Mouse (Mus musculus) CD4-positive, CD25-positive, alpha-beta regulatory T cell (primary cell): ENCODE results near the gene Tbc1d13. TPM values are rescaled to one million over a fixed set of nuclear protein-coding genes. Genes with fewer than 3 reads are reported as not detected.

ENCODE experiments used
- polyA plus RNA-seq: library from polyadenylated mRNA; unstranded; fragments of 100-300 nt; shearing (Covaris generic); gene quantifications from one replicate; pipeline ENCODE4 v1.2.1, GENCODE M21; 2017

The Tbc1d13 gene
- 6.8 TPM for polyA plus RNA-seq

DNA sequence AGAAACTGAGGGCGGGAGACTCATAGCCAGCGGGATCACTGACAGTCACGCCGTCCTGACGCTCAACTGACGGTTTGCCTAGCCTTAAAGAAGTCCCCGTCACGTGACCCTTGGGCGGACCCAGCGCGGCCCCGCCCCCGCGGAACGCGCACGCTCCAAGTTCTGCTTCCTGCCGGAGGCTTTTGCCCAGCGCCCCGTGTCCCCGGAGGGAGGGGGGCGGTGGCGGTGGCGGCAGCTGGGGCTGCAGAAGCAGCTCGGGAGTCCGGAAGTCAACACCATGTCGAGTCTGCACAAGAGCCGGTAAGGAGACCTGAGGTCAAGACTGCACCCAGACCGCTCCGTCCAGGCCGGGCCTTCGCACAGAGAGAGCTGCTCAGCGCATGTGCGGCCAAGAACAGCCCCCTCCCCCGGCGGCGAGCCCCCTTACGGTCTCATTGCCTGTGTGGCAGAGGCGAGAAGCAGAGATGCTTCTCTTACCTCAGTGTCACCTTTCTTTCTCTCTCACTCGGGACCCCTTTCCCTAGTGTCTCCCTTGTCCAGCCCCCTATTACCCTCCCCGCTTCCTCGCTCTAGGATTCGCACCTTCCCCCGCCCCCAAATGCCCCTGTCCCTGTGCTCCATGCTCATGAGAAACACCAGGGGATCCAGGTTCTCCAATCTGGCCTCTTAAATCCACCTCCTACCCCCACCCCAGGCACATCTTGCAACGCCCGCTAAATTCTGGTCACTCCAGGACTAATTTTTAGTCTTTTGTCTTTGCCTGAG lies at the start of gene Tbc1d13:
Tbc1d13 (plus strand) TSS at position 134 of the 765 bp plus-strand sequence.

DNA sequence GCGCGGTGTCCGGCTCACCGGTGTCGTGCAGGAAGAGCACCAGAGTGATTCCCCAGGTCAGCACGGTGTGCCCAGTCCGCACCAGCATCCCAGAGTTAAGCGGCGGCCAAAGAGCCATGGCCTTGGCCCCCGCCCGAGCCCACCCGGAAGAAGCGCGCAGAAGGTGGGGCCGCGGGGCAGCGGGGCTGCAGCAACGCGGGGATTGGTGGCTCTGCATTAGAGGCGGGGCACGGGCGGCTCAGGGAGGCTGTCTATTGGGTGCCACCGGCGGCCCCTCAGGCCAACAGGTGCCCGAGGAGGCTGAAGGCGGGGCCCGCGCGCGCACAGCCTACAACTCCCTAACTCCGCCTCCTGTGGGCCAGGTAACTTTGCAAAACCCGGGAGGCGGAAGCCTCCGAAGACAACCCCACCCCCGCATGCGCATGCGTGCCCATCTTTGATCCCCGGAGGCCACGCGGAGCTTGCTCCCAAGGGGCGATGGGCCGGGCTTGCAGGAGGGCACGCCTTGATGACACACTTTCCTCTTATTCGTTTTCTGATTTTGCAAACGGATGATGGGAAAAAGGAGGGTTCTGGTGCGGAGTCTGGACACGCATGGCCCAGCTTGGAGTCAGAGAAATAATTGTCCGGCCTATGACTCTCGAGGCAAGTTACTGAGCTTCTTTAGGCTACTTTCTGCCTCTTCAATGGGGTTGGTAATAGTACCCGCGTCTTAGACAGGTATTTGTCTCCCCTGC lies 39.9 kb upstream of the Tbc1d13 start, which contains the start of gene Zdhhc12:
Zdhhc12 (minus strand) TSS at position 178 of the 737 bp plus-strand sequence.

GRCm38 (mm10) chr2:30124472-30125274 lies 8.9 kb upstream of the Tbc1d13 start, which contains the start of gene Zer1:
Gene Zer1 (minus strand): TSS chr2:30124585.

GRCm38 (mm10) chr2:30171371-30171996 lies 37.9 kb downstream of the Tbc1d13 start, which contains the start of gene Endog:
Gene Endog (plus strand): TSS chr2:30171493.

GRCm38 (mm10) chr2:30177700-30178675 lies 44.4 kb downstream of the Tbc1d13 start, which contains the start of gene Spout1:
Gene Spout1 (minus strand): TSS chr2:30178459.

Other genes starting within 250 kb of the Tbc1d13 start
- 75.3 TPM for gene Odf2, start 244.5 kb upstream of the Tbc1d13 start, polyA plus RNA-seq
- gene Gle1, start 198.3 kb upstream of the Tbc1d13 start, polyA plus RNA-seq = 68.0 TPM
- 107 TPM for gene Sptan1, start 168.2 kb upstream of the Tbc1d13 start, polyA plus RNA-seq
- 1.3 TPM for gene Wdr34, start 84.9 kb upstream of the Tbc1d13 start, polyA plus RNA-seq
- gene Set, start 76.4 kb upstream of the Tbc1d13 start, polyA plus RNA-seq = 396 TPM
- 0.49 TPM for gene Pkn3, start 56.1 kb upstream of the Tbc1d13 start, polyA plus RNA-seq
- gene Zdhhc12, start 40.1 kb upstream of the Tbc1d13 start, polyA plus RNA-seq = 29.9 TPM
- 69.3 TPM for gene Zer1, start 9.2 kb upstream of the Tbc1d13 start, polyA plus RNA-seq
- gene Endog, start 37.7 kb downstream of the Tbc1d13 start, polyA plus RNA-seq = 23.8 TPM
- gene Spout1, start 44.7 kb downstream of the Tbc1d13 start, polyA plus RNA-seq = 42.2 TPM
- 17.1 TPM for gene Kyat1, start 72.1 kb downstream of the Tbc1d13 start, polyA plus RNA-seq
- 6.6 TPM for gene Lrrc8a, start 104.0 kb downstream of the Tbc1d13 start, polyA plus RNA-seq
- 6.8 TPM for gene Gm28035, start 106.8 kb downstream of the Tbc1d13 start, polyA plus RNA-seq
- 6.3 TPM for gene Phyhd1, start 132.5 kb downstream of the Tbc1d13 start, polyA plus RNA-seq
- gene Gm28038, start 147.3 kb downstream of the Tbc1d13 start, polyA plus RNA-seq = 4.4 TPM
- 17.0 TPM for gene Dolk, start 152.6 kb downstream of the Tbc1d13 start, polyA plus RNA-seq
- gene Nup188, start 152.7 kb downstream of the Tbc1d13 start, polyA plus RNA-seq = 21.9 TPM
- gene Sh3glb2, start 225.6 kb downstream of the Tbc1d13 start, polyA plus RNA-seq = 154 TPM
- gene Miga2, start 230.5 kb downstream of the Tbc1d13 start, polyA plus RNA-seq = 12.9 TPM